Mouse (Mus musculus): ENCODE results near the gene Olfr996. TPM values are rescaled to one million over a fixed set of nuclear protein-coding genes. Genes with fewer than 3 reads are reported as not detected.
"Not testable (repeated sequence)": the region's sequence is repeated elsewhere in the genome, so short reads cannot be mapped to it uniquely, and the experiment has no call there.

The Olfr996 gene
- not detected for total RNA-seq (2021)
- long read RNA-seq, experiment 1, result 0 reads
- long read RNA-seq, experiment 2, result 0 reads

GRCm38 (mm10) chr2:85578915-85579314 is at the start of gene Olfr996:
Gene Olfr996, plus strand, starts transcription at chr2:85579215.
- DNase-seq, result no peak

DNA sequence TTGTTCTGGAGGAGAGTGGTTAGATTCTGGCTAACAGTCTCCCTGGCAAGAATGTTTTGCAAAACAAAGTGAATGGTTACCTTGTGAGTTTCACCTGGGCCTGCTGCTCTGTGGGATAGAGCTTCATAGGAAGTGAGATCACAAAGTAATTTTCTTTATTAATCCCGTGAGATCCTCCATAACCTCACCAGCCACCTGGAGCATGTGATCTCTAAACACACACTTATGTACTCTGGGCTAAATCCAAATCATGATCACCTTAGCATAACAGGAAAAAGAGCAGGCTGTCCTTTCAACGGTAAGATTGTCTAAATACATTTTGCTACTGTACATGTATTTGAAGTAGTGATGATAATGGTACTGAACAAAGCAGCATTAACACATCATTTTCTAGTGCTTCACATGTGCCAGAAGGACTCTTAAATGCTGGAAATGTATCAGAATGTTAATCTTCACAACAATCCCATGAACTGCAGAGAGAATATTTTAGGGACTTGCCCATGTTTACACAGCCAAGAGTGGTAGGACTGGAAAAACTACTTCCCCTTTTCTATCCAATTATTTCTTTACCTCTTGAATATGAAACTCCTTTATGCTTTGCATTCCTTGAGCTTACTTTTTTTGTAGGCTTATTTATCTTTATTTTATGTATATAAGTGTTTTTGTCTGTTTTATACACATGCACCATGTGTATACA is 46.8 kb upstream of the Olfr996 start:
- DNase-seq, result no peak

DNA sequence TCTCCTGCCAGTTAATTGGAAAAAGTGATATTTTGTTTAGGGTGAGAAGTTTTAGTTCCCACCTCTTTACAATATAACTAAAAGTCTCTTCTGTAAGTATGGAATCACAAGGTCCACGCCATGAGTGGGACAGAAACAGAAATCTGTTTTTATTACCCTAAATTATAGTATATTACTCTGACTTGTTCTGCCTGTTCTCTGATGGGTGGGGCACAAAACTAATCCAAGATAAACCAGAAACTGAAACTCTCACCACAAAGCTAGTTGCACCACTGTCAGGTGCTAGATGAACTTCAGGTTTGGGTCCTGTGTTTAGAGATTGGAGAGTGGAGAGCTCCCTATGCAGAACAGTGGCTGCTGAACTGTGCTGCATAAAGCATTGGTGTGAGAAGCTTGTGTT is 45.1 kb upstream of the Olfr996 start:
- no peak for DNase-seq

- DNase-seq, result peak; percentile 31 to 38
Observed at GRCm38 (mm10) chr2:85554806-85555205, 24.2 kb upstream of the Olfr996 start.

GRCm38 (mm10) chr2:85560226-85560625 is 18.8 kb upstream of the Olfr996 start:
- no peak for DNase-seq

GRCm38 (mm10) chr2:85561187-85561586 is 17.8 kb upstream of the Olfr996 start:
- DNase-seq, result peak; percentile 47 to 49

DNA sequence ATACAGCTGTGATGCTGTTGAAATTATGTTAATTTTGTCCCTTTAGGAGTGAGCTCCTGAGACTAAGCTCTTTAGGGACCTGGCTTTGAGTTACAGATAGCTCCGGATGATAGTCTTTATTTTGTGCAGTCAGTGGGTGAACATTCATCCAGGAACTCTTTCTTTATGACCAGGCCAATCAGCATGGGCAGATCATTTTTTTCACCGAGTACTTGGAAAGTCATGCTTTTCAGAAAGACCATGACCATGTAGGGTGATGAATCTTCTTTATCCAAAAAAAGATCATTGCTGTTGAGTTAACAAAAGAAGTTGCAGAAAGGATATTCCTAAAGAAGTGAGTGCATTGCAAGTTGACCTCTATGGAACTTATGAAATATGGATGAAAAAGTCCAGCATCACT is 9.6 kb downstream of the Olfr996 start, which contains the start of gene Olfr998:
Olfr998 (plus strand) TSS at position 301 of the 400 bp plus-strand sequence.
- not testable (repeated sequence) for DNase-seq

- DNase-seq, result no peak
Observed at GRCm38 (mm10) chr2:85611803-85612202, 32.8 kb downstream of the Olfr996 start, which contains the start of gene Olfr1000. Gene Olfr1000, minus strand, starts transcription at chr2:85611903.

Other genes starting within 250 kb of the Olfr996 start
- gene Olfr987, start 239.9 kb upstream of the Olfr996 start, total RNA-seq (2021), result not detected
- not detected for gene Olfr988, start 216.0 kb upstream of the Olfr996 start, total RNA-seq (2021)
- gene Olfr992, start 169.7 kb upstream of the Olfr996 start, total RNA-seq (2021), result not detected
- gene Olfr993, start 164.3 kb upstream of the Olfr996 start, total RNA-seq (2021), result not detected
- gene Olfr994, start 142.8 kb upstream of the Olfr996 start, total RNA-seq (2021), result not detected
- not detected for gene Olfr995, start 135.6 kb upstream of the Olfr996 start, total RNA-seq (2021)
- gene 4833423E24Rik, start 60.2 kb upstream of the Olfr996 start, total RNA-seq (2021), result under 1 TPM; 0.26 to 0.33 TPM
- gene Olfr998, start 9.7 kb downstream of the Olfr996 start, total RNA-seq (2021), result not detected
- gene Olfr1000, start 32.7 kb downstream of the Olfr996 start, total RNA-seq (2021), result not detected
- gene Olfr1002, start 71.5 kb downstream of the Olfr996 start, total RNA-seq (2021), result not detected
- not detected for gene Olfr154, start 85.2 kb downstream of the Olfr996 start, total RNA-seq (2021)
- gene Olfr1006, start 99.6 kb downstream of the Olfr996 start, total RNA-seq (2021), result not detected
- not detected for gene Olfr1008, start 110.2 kb downstream of the Olfr996 start, total RNA-seq (2021)
- gene Olfr1009, start 136.2 kb downstream of the Olfr996 start, total RNA-seq (2021), result not detected
- not detected for gene Olfr1012, start 183.6 kb downstream of the Olfr996 start, total RNA-seq (2021)
- under 1 TPM in 1 of 2 experiments, not detected in 1; 0.07 TPM for gene Olfr1013, start 187.9 kb downstream of the Olfr996 start, total RNA-seq (2021)
- not detected for gene Olfr1014, start 193.5 kb downstream of the Olfr996 start, total RNA-seq (2021)
- gene Olfr1015, start 202.8 kb downstream of the Olfr996 start, total RNA-seq (2021), result not detected
- not detected for gene Olfr1016, start 223.3 kb downstream of the Olfr996 start, total RNA-seq (2021)
- not detected for gene Olfr1018, start 239.3 kb downstream of the Olfr996 start, total RNA-seq (2021)

Measured in adrenal gland, postnatal 36 days (tissue).